Mouse (Mus musculus) limb, embryonic 13.5 days (tissue): ENCODE results near the gene Trim54. TPM values are rescaled to one million over a fixed set of nuclear protein-coding genes. Genes with fewer than 3 reads are reported as not detected.
A peak's percentile ranks its signal among the peaks of the same experiment; 100 is the strongest.

Experiments
- ATAC-seq: fragments of 200-750 bp; cut with Nextera tagmentation; 2 replicates; pipeline ENCODE4 v1.8.0; 2017; ENCODE audit warnings: low read depth, moderate number of reproducible peaks, moderate TSS enrichment; ENCODE audit not compliant: low FRiP score
- H3K27ac ChIP-seq: fragments of 300-500 bp; sonication (generic); 2 replicates; pipeline ENCODE4 v1.5.1; 2015; ENCODE audit warnings: inconsistent platforms, mild to moderate bottlenecking, moderate library complexity
- H3K27me3 ChIP-seq: fragments of 300-500 bp; sonication (generic); 2 replicates; pipeline ENCODE4 v1.6.1; 2015; ENCODE audit warnings: mild to moderate bottlenecking, inconsistent platforms
- H3K36me3 ChIP-seq: fragments of 300-500 bp; sonication (generic); 2 replicates; pipeline ENCODE4 v1.6.1; 2015; ENCODE audit warnings: inconsistent platforms, mild to moderate bottlenecking, moderate library complexity
- H3K4me1 ChIP-seq: fragments of 300-500 bp; sonication (generic); 2 replicates; pipeline ENCODE4 v1.6.1; 2015; ENCODE audit warnings: inconsistent platforms
- H3K4me2 ChIP-seq: fragments of 300-500 bp; sonication (generic); replicated peaks from 2 replicates; pipeline ENCODE4 v1.6.1; 2015; ENCODE audit warnings: inconsistent platforms, mild to moderate bottlenecking, moderate library complexity
- H3K4me3 ChIP-seq: fragments of 300-500 bp; sonication (generic); 2 replicates; pipeline ENCODE4 v1.5.1; 2015; ENCODE audit warnings: moderate library complexity, mild to moderate bottlenecking, inconsistent platforms
- H3K9ac ChIP-seq: fragments of 300-500 bp; sonication (generic); 2 replicates; pipeline ENCODE4 v1.6.1; 2015; ENCODE audit warnings: mild to moderate bottlenecking, inconsistent platforms
- H3K9me3 ChIP-seq: fragments of 300-500 bp; sonication (generic); 2 replicates; pipeline ENCODE4 v1.6.1; 2016; ENCODE audit warnings: inconsistent platforms
- WGBS: fragments of 180-500 bp; shearing (Covaris S2); methylation state at CpG from one replicate; pipeline ENCODE4 v1.1.7; 2015; 5-methylcytosine and 5-hydroxymethylcytosine counted together
- polyA plus RNA-seq: library from polyadenylated mRNA; unstranded; fragments of >200 nt; fragmentation: Nextera tagmentation; extraction: Ambion mirVana; gene quantifications from 2 replicates; pipeline ENCODE4 v1.2.1, GENCODE M21; 2015

Trim54 gene
- polyA plus RNA-seq, 1 experiment from 2014 or later = 7.2 TPM

DNA sequence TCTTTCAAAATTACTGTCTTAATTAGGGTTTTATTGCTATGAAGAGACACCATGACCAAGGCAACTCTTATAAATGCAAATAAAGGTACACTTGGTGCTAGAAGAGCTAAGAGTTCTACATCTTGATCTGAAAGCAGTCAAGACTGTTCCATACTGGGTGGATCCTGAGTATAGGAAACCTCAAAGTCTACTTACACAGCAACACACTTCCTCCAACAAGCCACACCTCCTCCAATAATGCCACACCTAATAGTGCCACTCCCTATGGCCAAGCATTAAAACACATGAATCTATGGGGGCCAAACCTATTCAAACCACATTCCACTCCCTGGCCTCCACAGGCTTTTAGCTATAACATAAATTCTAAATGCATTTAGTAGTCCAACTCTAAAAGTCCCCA, 46.0 kb downstream of the Trim54 start:
- Histone ChIP-seq H3K4me1 (no peaks in the 10 kb centered on the region), H3K27ac (no peak overlapping the region), H3K4me3 (no peak overlapping the region), H3K4me2 (no peak overlapping the region), H3K9ac (no peak overlapping the region), H3K9me3 (no peaks in the 10 kb centered on the region), H3K27me3 (no peaks in the 10 kb centered on the region), H3K36me3 (peaks cover 89% of the 10 kb centered on the region)
- no peak for ATAC-seq

DNA sequence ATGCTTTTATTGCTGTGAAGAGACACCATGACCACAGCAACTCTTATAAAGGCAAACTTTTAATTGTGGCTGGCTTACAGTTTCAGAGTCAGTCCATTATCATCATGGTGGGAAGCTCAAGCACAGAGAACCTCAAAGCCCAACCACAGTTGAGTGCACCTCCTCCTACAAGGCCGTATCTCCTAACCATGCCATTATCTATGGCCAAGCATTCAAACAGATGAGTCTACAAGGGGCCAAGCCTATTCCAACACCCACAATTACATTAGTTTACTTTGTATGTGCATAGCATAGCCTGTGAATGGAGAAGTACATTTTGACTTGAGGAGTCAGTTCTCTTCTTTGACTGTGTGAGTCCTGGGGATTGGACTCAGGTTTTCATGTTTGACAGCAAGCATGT, 48.4 kb downstream of the Trim54 start:
- Histone ChIP-seq H3K9me3 (no peaks in the 10 kb centered on the region), H3K4me1 (no peaks in the 10 kb centered on the region), H3K4me3 (no peak overlapping the region), H3K36me3 (peaks cover 89% of the 10 kb centered on the region), H3K4me2 (no peak overlapping the region), H3K27me3 (no peaks in the 10 kb centered on the region), H3K9ac (no peak overlapping the region), H3K27ac (no peak overlapping the region)
- WGBS = 85% methylated on average over 1 of the region's 1 CpGs
- no peak for ATAC-seq

DNA sequence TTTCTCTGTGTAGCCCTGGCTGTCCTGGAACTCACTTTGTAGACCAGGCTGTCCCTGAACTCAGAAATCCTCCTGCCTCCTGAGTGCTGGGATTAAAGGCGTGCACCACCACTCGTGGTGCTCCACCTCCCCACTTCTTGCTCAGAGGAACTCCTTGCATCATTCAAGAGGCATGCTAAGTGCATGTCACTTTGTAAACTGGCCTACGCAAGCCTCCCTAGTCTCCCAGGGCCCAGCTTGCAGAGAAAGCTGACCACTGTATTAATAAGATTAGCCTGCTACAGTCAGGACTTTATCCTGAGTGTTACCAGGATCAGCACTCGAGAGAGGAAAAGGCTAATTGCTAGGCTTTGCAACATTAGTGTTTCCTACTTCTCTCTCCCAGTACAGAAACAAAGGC, 52.1 kb downstream of the Trim54 start:
- 92% methylated on average over 4 of the region's 4 CpGs for WGBS
- Histone ChIP-seq H3K4me1 (no peaks in the 10 kb centered on the region), H3K27ac (no peak overlapping the region), H3K36me3 (peaks cover 97% of the 10 kb centered on the region), H3K9me3 (no peaks in the 10 kb centered on the region), H3K27me3 (no peaks in the 10 kb centered on the region), H3K4me2 (no peak overlapping the region), H3K9ac (no peak overlapping the region), H3K4me3 (no peak overlapping the region)
- ATAC-seq = no peak

GRCm38 (mm10) chr5:31179301-31179765, 62.8 kb downstream of the Trim54 start:
- Histone ChIP-seq H3K36me3 (peaks cover 3% of the 10 kb centered on the region), H3K9me3 (no peaks in the 10 kb centered on the region), H3K4me3 (peak overlapping the region; percentile 90), H3K4me2 (peak overlapping the region; percentile 94), H3K27me3 (no peaks in the 10 kb centered on the region), H3K9ac (peak overlapping the region; percentile 82), H3K4me1 (peaks cover 10% of the 10 kb centered on the region; the same call in 1 of the 2 replicates), H3K27ac (peak overlapping the region; percentile 97)
- WGBS = under 1% methylated on average over 25 of the region's 25 CpGs
- peak; percentile 37; the same call in 1 of the 2 replicates for ATAC-seq

DNA sequence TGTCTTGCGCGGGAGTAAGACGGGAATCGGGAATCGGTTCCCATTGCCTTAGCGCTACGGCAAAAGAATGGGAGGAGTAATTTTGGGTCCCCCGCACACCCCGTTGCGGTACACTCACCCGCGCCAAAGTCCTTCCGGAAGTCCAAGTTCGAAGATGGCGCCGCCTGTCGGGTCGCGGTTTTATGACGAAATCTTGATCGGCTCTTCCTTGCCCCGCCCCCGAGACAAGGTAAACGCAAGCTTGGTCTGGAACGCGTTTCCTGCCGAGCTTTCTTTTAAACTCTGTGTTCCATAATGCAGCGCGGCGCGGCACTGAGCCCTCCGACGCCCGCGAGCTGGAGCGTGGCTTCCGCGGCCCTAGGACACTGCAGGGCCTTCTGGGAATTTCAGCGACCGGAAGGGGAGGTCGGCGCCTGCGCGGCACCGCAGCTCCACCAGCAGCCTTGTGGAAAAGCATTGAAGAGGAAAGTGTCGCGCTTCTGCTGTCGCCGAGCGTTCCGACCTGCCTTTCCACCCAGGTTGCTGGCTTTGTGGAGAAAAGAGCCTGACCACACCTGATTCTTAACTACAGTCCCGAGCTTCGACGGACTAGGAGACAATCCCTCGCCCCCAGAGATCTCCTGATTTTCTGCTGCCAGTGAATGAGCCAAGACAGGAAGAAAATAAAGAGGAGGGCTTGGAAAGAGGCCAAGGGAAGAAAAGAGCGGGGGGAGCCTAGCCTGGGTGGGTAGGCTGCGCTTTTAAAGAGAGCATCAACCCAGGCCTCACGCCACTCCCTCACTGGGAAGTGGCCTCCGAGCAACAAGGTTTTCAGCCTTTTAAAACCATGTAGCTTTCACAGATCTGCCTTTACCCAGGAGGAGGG, 63.5 kb downstream of the Trim54 start, which contains the start of the genes Gm29609 and Gtf3c2:
Gm29609 (minus strand) TSS at position 146 of the 865 bp plus-strand sequence.
Gtf3c2 (minus strand) TSS at position 379 of the 865 bp plus-strand sequence.
- H3K9me3 ChIP-seq = no peaks in the 10 kb centered on the region
- peak within 1 kb of the TSS; percentile 94 for H3K4me2 ChIP-seq
- H3K36me3 ChIP-seq = no peaks in the 10 kb centered on the region; the same call in none of the 2 replicates
- H3K4me3 ChIP-seq = peak within 1 kb of the TSS; percentile 90
- ATAC-seq = peak; percentile 98
- H3K27ac ChIP-seq = peak within 1 kb of the TSS; percentile 97
- under 1% methylated on average over 59 of the region's 59 CpGs for WGBS
- no peaks in the 10 kb centered on the region for H3K27me3 ChIP-seq
- H3K9ac ChIP-seq = peak within 1 kb of the TSS; percentile 82
- H3K4me1 ChIP-seq = peaks cover 10% of the 10 kb centered on the region; the same call in 1 of the 2 replicates

DNA sequence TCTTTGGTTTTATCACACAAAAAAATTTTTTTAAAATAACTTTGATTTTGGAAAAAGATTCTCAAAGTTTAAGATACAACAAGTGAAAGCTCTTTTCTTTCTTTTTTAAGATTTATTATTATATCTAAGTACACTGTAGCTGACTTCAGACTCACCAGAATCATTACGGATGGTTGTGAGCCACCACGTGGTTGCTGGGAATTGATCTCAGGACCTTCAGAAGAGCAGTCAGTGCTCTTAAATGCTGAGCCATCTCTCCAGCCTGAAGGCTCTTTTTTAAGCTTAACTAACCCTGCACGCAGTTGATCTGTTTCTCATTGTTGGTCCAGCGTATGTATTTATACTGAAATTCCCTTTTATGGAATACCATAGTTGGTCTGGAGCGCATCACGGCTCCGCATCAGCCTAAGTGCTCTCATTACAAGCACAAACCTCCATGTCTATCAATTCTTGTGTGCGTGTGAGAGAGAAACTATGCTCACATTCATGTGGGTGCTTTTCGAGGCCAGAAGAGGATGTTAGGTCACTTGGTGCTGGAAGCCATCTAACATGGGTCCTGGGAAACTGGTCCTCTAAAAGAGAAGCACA, 64.8 kb downstream of the Trim54 start:
- H3K4me3 ChIP-seq = no peak overlapping the region
- no peak overlapping the region for H3K9ac ChIP-seq
- H3K36me3 ChIP-seq = no peaks in the 10 kb centered on the region
- WGBS = 92% methylated on average over 9 of the region's 9 CpGs
- no peaks in the 10 kb centered on the region for H3K27me3 ChIP-seq
- ATAC-seq = no peak
- H3K4me1 ChIP-seq = peaks cover 10% of the 10 kb centered on the region; the same call in 1 of the 2 replicates
- no peak overlapping the region for H3K27ac ChIP-seq
- H3K4me2 ChIP-seq = no peak overlapping the region
- no peaks in the 10 kb centered on the region for H3K9me3 ChIP-seq

DNA sequence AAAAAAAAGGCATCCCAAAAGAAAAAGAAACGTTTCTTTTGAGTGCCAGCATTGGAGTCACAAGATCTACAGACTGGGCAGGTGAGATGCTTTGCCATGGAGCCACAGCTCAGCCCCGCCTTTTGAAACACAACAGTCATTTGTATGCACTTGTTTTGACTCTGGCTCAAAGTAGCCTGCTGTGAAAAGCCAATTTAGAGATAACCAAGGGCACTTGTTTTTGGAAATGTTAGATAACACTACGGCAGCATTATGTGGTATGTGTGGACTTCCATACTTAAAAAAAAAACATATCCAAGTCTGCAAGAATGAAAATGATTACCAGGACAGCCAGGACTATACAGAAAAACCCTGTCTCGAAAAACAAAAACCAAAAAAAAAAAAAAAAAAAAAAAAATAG, 67.2 kb downstream of the Trim54 start:
- ATAC-seq = no peak
- WGBS = 62% methylated on average over 4 of the region's 4 CpGs

More for the DNA sequence above, 67.2 kb downstream of the Trim54 start:
- Histone ChIP-seq H3K36me3 (peaks cover 19% of the 10 kb centered on the region), H3K4me3 (no peak overlapping the region), H3K27ac (no peak overlapping the region), H3K4me1 (peaks cover 9% of the 10 kb centered on the region; the same call in 1 of the 2 replicates), H3K27me3 (no peaks in the 10 kb centered on the region), H3K4me2 (no peak overlapping the region), H3K9me3 (no peaks in the 10 kb centered on the region), H3K9ac (no peak overlapping the region)

Other genes starting within 250 kb of the Trim54 start
- gene Tmem214, start 248.7 kb upstream of the Trim54 start, polyA plus RNA-seq = 93.3 and 95.2 TPM in 2 replicates
- gene Agbl5, start 228.0 kb upstream of the Trim54 start, polyA plus RNA-seq = 32.5 and 34.0 TPM in 2 replicates
- gene Ost4, start 208.9 kb upstream of the Trim54 start, polyA plus RNA-seq = 408 and 424 TPM in 2 replicates
- gene Emilin1, start 203.3 kb upstream of the Trim54 start, polyA plus RNA-seq = 279 and 281 TPM in 2 replicates
- 20.0 and 22.6 TPM in 2 replicates for gene Khk, start 195.3 kb upstream of the Trim54 start, polyA plus RNA-seq
- 7.6 and 8.7 TPM in 2 replicates for gene Cgref1, start 171.1 kb upstream of the Trim54 start, polyA plus RNA-seq
- gene Preb, start 156.4 kb upstream of the Trim54 start, polyA plus RNA-seq = 136 and 142 TPM in 2 replicates
- not detected in 2 replicates for gene Tcf23, start 148.1 kb upstream of the Trim54 start, polyA plus RNA-seq
- gene Atraid, start 68.4 kb upstream of the Trim54 start, polyA plus RNA-seq = 147 and 156 TPM in 2 replicates
- gene Slc5a6, start 67.8 kb upstream of the Trim54 start, polyA plus RNA-seq = 13.4 and 14.1 TPM in 2 replicates
- gene Cad, start 61.9 kb upstream of the Trim54 start, polyA plus RNA-seq = 30.0 and 33.7 TPM in 2 replicates
- gene Dnajc5g, start 10.4 kb upstream of the Trim54 start, polyA plus RNA-seq = not detected in 2 replicates
- 0.38 and 0.57 TPM in 2 replicates for gene Slc30a3, start 8.5 kb upstream of the Trim54 start, polyA plus RNA-seq
- not detected in 2 replicates for gene Ucn, start 22.1 kb downstream of the Trim54 start, polyA plus RNA-seq
- 68.7 and 69.4 TPM in 2 replicates for gene Mpv17, start 37.5 kb downstream of the Trim54 start, polyA plus RNA-seq
- gene Gm29609, start 63.2 kb downstream of the Trim54 start, polyA plus RNA-seq = 0.99 and 1.8 TPM in 2 replicates
- gene Gtf3c2, start 63.4 kb downstream of the Trim54 start, polyA plus RNA-seq = 84.8 and 92.4 TPM in 2 replicates
- 161 and 165 TPM in 2 replicates for gene Snx17, start 76.5 kb downstream of the Trim54 start, polyA plus RNA-seq
- 72.6 and 76.3 TPM in 2 replicates for gene Eif2b4, start 76.7 kb downstream of the Trim54 start, polyA plus RNA-seq
- 10.9 and 11.0 TPM in 2 replicates for gene Zfp513, start 85.6 kb downstream of the Trim54 start, polyA plus RNA-seq
- 131 and 133 TPM in 2 replicates for gene Ppm1g, start 104.0 kb downstream of the Trim54 start, polyA plus RNA-seq
- 165 and 166 TPM in 2 replicates for gene Nrbp1, start 124.2 kb downstream of the Trim54 start, polyA plus RNA-seq
- 0.38 and 0.48 TPM in 2 replicates for gene Gm9970, start 124.5 kb downstream of the Trim54 start, polyA plus RNA-seq
- 16.1 and 21.3 TPM in 2 replicates for gene Krtcap3, start 135.0 kb downstream of the Trim54 start, polyA plus RNA-seq
- 37.8 and 45.0 TPM in 2 replicates for gene Ift172, start 174.4 kb downstream of the Trim54 start, polyA plus RNA-seq
- gene Fndc4, start 179.4 kb downstream of the Trim54 start, polyA plus RNA-seq = 83.5 and 84.4 TPM in 2 replicates
- 0.14 and 0.28 TPM in 2 replicates for gene Gckr, start 180.7 kb downstream of the Trim54 start, polyA plus RNA-seq